Mouse (Mus musculus) heart, embryonic 16.5 days (tissue): Measurements from ENCODE around the gene Kif1b. TPM values are rescaled to one million over a fixed set of nuclear protein-coding genes. Genes with fewer than 3 reads are reported as not detected.
A peak's percentile ranks its signal among the peaks of the same experiment; 100 is the strongest.

Experiments used
- ATAC-seq: fragments of 200-750 bp; cut with Nextera tagmentation; replicated peaks from 2 replicates; pipeline ENCODE4 v1.8.0; 2017; ENCODE audit warnings: moderate number of reproducible peaks; ENCODE audit not compliant: insufficient read depth, low FRiP score; ENCODE audit errors: extremely low read depth
- H3K27ac ChIP-seq: fragments of 300-500 bp; sonication (generic); 2 replicates; pipeline ENCODE4 v1.5.1; 2014; ENCODE audit warnings: mild to moderate bottlenecking, low read length, control low read depth, moderate library complexity
- H3K27me3 ChIP-seq: fragments of 300-500 bp; sonication (generic); 2 replicates; pipeline ENCODE4 v1.6.1; 2014; ENCODE audit warnings: low read length, mixed read lengths; ENCODE audit not compliant: control insufficient read depth, insufficient read depth
- H3K36me3 ChIP-seq: fragments of 300-500 bp; sonication (generic); 2 replicates; pipeline ENCODE4 v1.6.1; 2014; ENCODE audit not compliant: control insufficient read depth, insufficient read depth
- H3K4me1 ChIP-seq: fragments of 300-500 bp; sonication (generic); 2 replicates; pipeline ENCODE4 v1.6.1; 2014; ENCODE audit warnings: low read length, mixed read lengths; ENCODE audit not compliant: control insufficient read depth, insufficient read depth
- H3K4me2 ChIP-seq: fragments of 300-500 bp; sonication (generic); 2 replicates; pipeline ENCODE4 v1.6.1; 2014; ENCODE audit warnings: low read depth, mild to moderate bottlenecking, control low read depth, low read length
- H3K4me3 ChIP-seq: fragments of 300-500 bp; sonication (generic); 2 replicates; pipeline ENCODE4 v1.5.1; 2014; ENCODE audit warnings: mild to moderate bottlenecking, control low read depth, low read length
- H3K9ac ChIP-seq: fragments of 300-500 bp; sonication (generic); 2 replicates; pipeline ENCODE4 v1.6.1; 2014; ENCODE audit warnings: low read length, control low read depth
- H3K9me3 ChIP-seq: fragments of 300-500 bp; sonication (generic); replicated peaks from 2 replicates; pipeline ENCODE4 v1.6.1; 2016; ENCODE audit warnings: low read length; ENCODE audit not compliant: control insufficient read depth
- WGBS: fragments of 180-500 bp; shearing (Covaris S2); extraction: QIAGEN DNeasy Blood & Tissue Kit; methylation state at CpG from one replicate; pipeline ENCODE4 v1.1.7; 2014; 5-methylcytosine and 5-hydroxymethylcytosine counted together
- polyA plus RNA-seq: library from polyadenylated mRNA; unstranded; fragments of >200 nt; fragmentation: Nextera tagmentation; extraction: Ambion mirVana; gene quantifications from 2 replicates; pipeline ENCODE4 v1.2.1, GENCODE M21; 2015

Gene Kif1b
- polyA plus RNA-seq, 1 experiment from 2014 or later, result 39.8 TPM

GRCm38 (mm10) chr4:149323730-149324129 lies 16.2 kb upstream of the Kif1b start:
- Histone ChIP-seq H3K9me3 (no peaks in the 10 kb centered on the region), H3K9ac (no peak overlapping the region), H3K4me2 (peak overlapping the region; percentile 34), H3K27me3 (no peaks in the 10 kb centered on the region), H3K36me3 (peaks cover 5% of the 10 kb centered on the region; the same call in 1 of the 2 replicates), H3K4me1 (peaks cover 49% of the 10 kb centered on the region), H3K27ac (peak overlapping the region; percentile 85), H3K4me3 (no peak overlapping the region)
- 36% methylated on average over 16 of the region's 16 CpGs for WGBS
- ATAC-seq, result peak; percentile 76

DNA sequence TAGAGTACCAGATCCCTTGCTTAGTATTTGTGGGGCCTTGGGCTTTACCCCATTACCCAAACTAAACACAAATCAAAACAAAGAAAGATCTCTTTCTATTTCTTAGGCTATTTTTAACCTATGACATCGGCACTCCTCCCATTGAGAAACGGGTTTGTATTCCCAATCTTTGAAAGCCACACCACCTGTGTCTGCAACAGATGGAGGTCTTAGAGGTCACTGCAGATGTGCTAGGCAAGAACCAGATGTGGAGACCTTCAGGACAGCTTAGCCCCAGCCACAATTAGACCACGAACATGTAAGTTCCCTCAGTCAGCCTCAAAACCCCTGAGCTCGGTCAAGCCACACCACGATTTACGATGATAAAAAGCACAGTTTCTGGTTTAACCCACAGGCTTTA lies 15.2 kb upstream of the Kif1b start:
- 0 out of 2 replicates have a peak overlapping the region, but pooled peaks have one; percentile 9 for H3K9ac ChIP-seq
- H3K4me1 ChIP-seq, result peaks cover 49% of the 10 kb centered on the region
- 58% methylated on average over 6 of the region's 6 CpGs for WGBS
- no peaks in the 10 kb centered on the region for H3K36me3 ChIP-seq
- no peak overlapping the region for H3K4me2 ChIP-seq
- H3K27ac ChIP-seq, result peak overlapping the region; percentile 85
- H3K4me3 ChIP-seq, result no peak overlapping the region
- H3K9me3 ChIP-seq, result no peaks in the 10 kb centered on the region
- ATAC-seq, result no peak
- no peaks in the 10 kb centered on the region for H3K27me3 ChIP-seq

GRCm38 (mm10) chr4:149322286-149322685 lies 14.8 kb upstream of the Kif1b start:
- H3K4me1 ChIP-seq, result peaks cover 44% of the 10 kb centered on the region

GRCm38 (mm10) chr4:149319088-149319487 lies 11.6 kb upstream of the Kif1b start:
- no peaks in the 10 kb centered on the region for H3K27me3 ChIP-seq
- WGBS, result 35% methylated on average over 9 of the region's 9 CpGs
- H3K36me3 ChIP-seq, result no peaks in the 10 kb centered on the region
- ATAC-seq, result no peak
- H3K27ac ChIP-seq, result peak overlapping the region; percentile 50; the same call in 1 of the 2 replicates
- H3K4me1 ChIP-seq, result peaks cover 22% of the 10 kb centered on the region
- H3K9ac ChIP-seq, result no peak overlapping the region
- no peaks in the 10 kb centered on the region for H3K9me3 ChIP-seq
- H3K4me3 ChIP-seq, result no peak overlapping the region
- H3K4me2 ChIP-seq, result no peak overlapping the region

More at GRCm38 (mm10) chr4:149322286-149322685, 14.8 kb upstream of the Kif1b start:
- H3K27ac ChIP-seq, result no peak overlapping the region
- no peaks in the 10 kb centered on the region for H3K36me3 ChIP-seq
- H3K4me3 ChIP-seq, result no peak overlapping the region
- 82% methylated on average over 4 of the region's 4 CpGs for WGBS
- no peaks in the 10 kb centered on the region for H3K9me3 ChIP-seq
- no peaks in the 10 kb centered on the region for H3K27me3 ChIP-seq
- H3K4me2 ChIP-seq, result no peak overlapping the region
- no peak for ATAC-seq
- no peak overlapping the region for H3K9ac ChIP-seq

GRCm38 (mm10) chr4:149317387-149317786 lies 9.9 kb upstream of the Kif1b start:
- WGBS, result 72% methylated on average over 5 of the region's 5 CpGs

DNA sequence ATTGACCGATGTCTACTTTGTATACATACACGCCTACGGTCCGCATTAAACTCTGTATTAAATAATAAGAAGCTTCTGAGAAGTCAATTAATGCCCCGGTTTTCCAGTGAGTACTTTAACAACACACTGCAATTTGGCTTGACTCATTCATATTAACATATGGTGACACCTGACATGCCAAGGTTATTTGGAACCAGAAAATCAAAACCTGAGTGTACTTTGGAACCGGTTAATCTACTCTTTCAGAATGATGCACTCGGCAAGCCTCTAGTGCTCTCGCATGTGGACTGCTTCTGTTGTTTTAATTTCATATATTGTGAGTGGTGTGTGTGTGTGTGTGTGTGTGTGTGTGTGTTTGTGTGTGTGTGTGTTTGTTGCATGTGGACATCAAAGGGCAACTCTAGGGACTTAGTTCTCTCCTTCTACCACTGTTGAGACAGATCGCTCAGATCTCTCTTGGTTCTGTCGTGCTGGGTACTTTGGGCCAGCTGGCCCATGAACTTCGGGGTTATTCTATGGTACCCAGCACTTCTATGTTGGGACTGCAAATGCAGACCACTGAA lies 6.9 kb upstream of the Kif1b start:
- Histone ChIP-seq H3K9me3 (no peaks in the 10 kb centered on the region), H3K4me3 (no peak overlapping the region), H3K4me2 (no peak overlapping the region), H3K27me3 (no peaks in the 10 kb centered on the region), H3K9ac (no peak overlapping the region), H3K36me3 (no peaks in the 10 kb centered on the region), H3K27ac (no peak overlapping the region), H3K4me1 (peaks cover 6% of the 10 kb centered on the region)
- ATAC-seq, result no peak
- WGBS, result 87% methylated on average over 11 of the region's 11 CpGs

More at GRCm38 (mm10) chr4:149317387-149317786, 9.9 kb upstream of the Kif1b start:
- H3K27ac ChIP-seq, result no peak overlapping the region
- no peaks in the 10 kb centered on the region for H3K36me3 ChIP-seq
- no peak overlapping the region for H3K4me3 ChIP-seq
- H3K27me3 ChIP-seq, result no peaks in the 10 kb centered on the region
- no peaks in the 10 kb centered on the region for H3K9me3 ChIP-seq
- no peak for ATAC-seq
- peaks cover 7% of the 10 kb centered on the region for H3K4me1 ChIP-seq
- H3K4me2 ChIP-seq, result no peak overlapping the region
- H3K9ac ChIP-seq, result no peak overlapping the region

- H3K4me2 ChIP-seq, result no peak overlapping the region
- no peaks in the 10 kb centered on the region for H3K9me3 ChIP-seq
- WGBS, result 68% methylated on average over 12 of the region's 12 CpGs
- no peak for ATAC-seq
- H3K27me3 ChIP-seq, result no peaks in the 10 kb centered on the region
- H3K27ac ChIP-seq, result no peak overlapping the region
- H3K4me3 ChIP-seq, result no peak overlapping the region
- H3K36me3 ChIP-seq, result no peaks in the 10 kb centered on the region
- H3K9ac ChIP-seq, result no peak overlapping the region
- H3K4me1 ChIP-seq, result no peaks in the 10 kb centered on the region; the same call in 1 of the 2 replicates
These were observed 6.2 kb upstream of the Kif1b start for GRCm38 (mm10) chr4:149313558-149314253.

DNA sequence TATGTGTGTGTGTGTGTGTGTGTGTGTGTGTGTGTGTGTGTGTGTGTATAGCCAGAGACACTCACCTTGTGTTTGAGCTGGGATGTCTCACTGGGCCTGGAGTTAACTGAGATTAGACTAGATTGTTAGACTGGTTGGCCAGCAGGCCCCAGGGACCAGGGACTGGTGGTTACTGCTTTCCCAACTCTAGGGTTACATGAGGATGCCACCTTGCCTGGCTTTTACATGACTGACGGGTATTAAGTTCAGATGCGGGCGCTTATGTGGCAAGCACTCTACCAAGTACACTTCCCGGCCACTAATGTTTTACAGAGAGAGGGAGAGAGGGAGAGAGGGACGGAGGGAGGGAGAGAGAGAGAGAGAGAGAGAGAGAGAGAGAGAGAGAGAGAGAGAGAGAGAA lies 4.5 kb upstream of the Kif1b start:
- no peaks in the 10 kb centered on the region; the same call in 1 of the 2 replicates for H3K4me1 ChIP-seq
- H3K4me3 ChIP-seq, result no peak overlapping the region
- no peak overlapping the region for H3K27ac ChIP-seq
- no peak overlapping the region for H3K9ac ChIP-seq
- 91% methylated on average over 5 of the region's 5 CpGs for WGBS
- H3K36me3 ChIP-seq, result no peaks in the 10 kb centered on the region
- ATAC-seq, result no peak
- no peaks in the 10 kb centered on the region for H3K27me3 ChIP-seq
- H3K9me3 ChIP-seq, result no peaks in the 10 kb centered on the region
- no peak overlapping the region for H3K4me2 ChIP-seq

GRCm38 (mm10) chr4:149308491-149308820 lies 963 bp upstream of the Kif1b start:
- no peak for ATAC-seq

More at GRCm38 (mm10) chr4:149308491-149308820, 963 bp upstream of the Kif1b start:
- Histone ChIP-seq H3K27me3 (no peaks in the 10 kb centered on the region), H3K36me3 (no peaks in the 10 kb centered on the region), H3K9ac (peak overlapping the region; percentile 84), H3K4me1 (peaks cover 15% of the 10 kb centered on the region), H3K4me2 (peak overlapping the region; percentile 77), H3K4me3 (peak overlapping the region; percentile 92), H3K27ac (peak overlapping the region; percentile 83), H3K9me3 (no peaks in the 10 kb centered on the region)
- 68% methylated on average over 3 of the region's 3 CpGs for WGBS
